Mouse (Mus musculus): Measurements from ENCODE around the gene Prrg3. TPM values are rescaled to one million over a fixed set of nuclear protein-coding genes. Genes with fewer than 3 reads are reported as not detected.
A peak's percentile ranks its signal among the peaks of the same experiment; 100 is the strongest.
"Not testable (repeated sequence)": the region's sequence is repeated elsewhere in the genome, so short reads cannot be mapped to it uniquely, and the experiment has no call there.

The Prrg3 gene
- 4.2 and 9.7 TPM in 2 replicates for polyA plus RNA-seq (2014; fragmentation: Nextera tagmentation; extraction: Ambion mirVana)

GRCm38 (mm10) chrX:71962073-71963051, at the start of gene Prrg3:
TSS of gene Prrg3 (plus strand) at chrX:71962624.
- Histone ChIP-seq H3K4me1 (ENCODE audit: control insufficient read depth, insufficient read depth, low read length) (no peaks in the 10 kb centered on the region), H3K9ac (ENCODE audit: low read depth, low read length) (peak within 1 kb of the TSS; percentile 59), H3K4me3 (ENCODE audit: low read length) (peak within 1 kb of the TSS; percentile 48), H3K36me3 (ENCODE audit: control insufficient read depth, insufficient read depth, low read length) (no peaks in the 10 kb centered on the region), H3K27me3 (ENCODE audit: control insufficient read depth, insufficient read depth, low read length) (0 out of 2 replicates have a peak, but pooled peaks cover 3% of the 10 kb centered on the region), H3K27ac (ENCODE audit: low read depth, low read length) (no peak within 1 kb of the TSS), H3K9me3 (ENCODE audit: control insufficient read depth, low read length) (no peaks in the 10 kb centered on the region), H3K4me2 (replicated peaks; ENCODE audit: low read depth, low read length) (peak within 1 kb of the TSS; percentile 68)
- 42% methylated on average over 56 of the region's 72 CpGs for WGBS
- ATAC-seq (ENCODE audit: low FRiP score, low TSS enrichment) = peak; percentile 97

- Histone ChIP-seq H3K36me3 (ENCODE audit: control insufficient read depth, insufficient read depth, low read length) (no peaks in the 10 kb centered on the region), H3K4me3 (ENCODE audit: low read length) (no peak overlapping the region), H3K4me2 (replicated peaks; ENCODE audit: low read depth, low read length) (no peak overlapping the region), H3K27ac (ENCODE audit: low read depth, low read length) (no peak overlapping the region), H3K4me1 (ENCODE audit: control insufficient read depth, insufficient read depth, low read length) (no peaks in the 10 kb centered on the region), H3K9ac (ENCODE audit: low read depth, low read length) (no peak overlapping the region), H3K27me3 (ENCODE audit: control insufficient read depth, insufficient read depth, low read length) (no peaks in the 10 kb centered on the region), H3K9me3 (ENCODE audit: control insufficient read depth, low read length) (no peaks in the 10 kb centered on the region)
- ATAC-seq (ENCODE audit: low FRiP score, low TSS enrichment) = no peak
- 30% methylated on average over 3 of the region's 3 CpGs for WGBS
Observed at GRCm38 (mm10) chrX:71946631-71947030, 15.8 kb upstream of the Prrg3 start.

GRCm38 (mm10) chrX:71958366-71958765, 4.1 kb upstream of the Prrg3 start:
- Histone ChIP-seq H3K4me3 (ENCODE audit: low read length) (no peak overlapping the region), H3K36me3 (ENCODE audit: control insufficient read depth, insufficient read depth, low read length) (no peaks in the 10 kb centered on the region), H3K27me3 (ENCODE audit: control insufficient read depth, insufficient read depth, low read length) (0 out of 2 replicates have a peak, but pooled peaks cover 3% of the 10 kb centered on the region), H3K9me3 (ENCODE audit: control insufficient read depth, low read length) (no peaks in the 10 kb centered on the region), H3K9ac (ENCODE audit: low read depth, low read length) (no peak overlapping the region), H3K4me2 (replicated peaks; ENCODE audit: low read depth, low read length) (no peak overlapping the region), H3K27ac (ENCODE audit: low read depth, low read length) (no peak overlapping the region), H3K4me1 (ENCODE audit: control insufficient read depth, insufficient read depth, low read length) (no peaks in the 10 kb centered on the region)
- ATAC-seq (ENCODE audit: low FRiP score, low TSS enrichment) = no peak

GRCm38 (mm10) chrX:71963275-71963912, 970 bp downstream of the Prrg3 start:
- H3K9me3 ChIP-seq (ENCODE audit: control insufficient read depth, low read length) = no peaks in the 10 kb centered on the region
- H3K4me1 ChIP-seq (ENCODE audit: control insufficient read depth, insufficient read depth, low read length) = no peaks in the 10 kb centered on the region
- peak; percentile 17; the same call in 1 of the 2 replicates for ATAC-seq (ENCODE audit: low FRiP score, low TSS enrichment)
- no peaks in the 10 kb centered on the region for H3K36me3 ChIP-seq (ENCODE audit: control insufficient read depth, insufficient read depth, low read length)
- peak overlapping the region; percentile 59; the same call in 1 of the 2 replicates for H3K9ac ChIP-seq (ENCODE audit: low read depth, low read length)
- H3K27ac ChIP-seq (ENCODE audit: low read depth, low read length) = no peak overlapping the region
- H3K27me3 ChIP-seq (ENCODE audit: control insufficient read depth, insufficient read depth, low read length) = 0 out of 2 replicates have a peak, but pooled peaks cover 3% of the 10 kb centered on the region
- peak overlapping the region; percentile 48 for H3K4me3 ChIP-seq (ENCODE audit: low read length)
- peak overlapping the region; percentile 68 for H3K4me2 ChIP-seq (replicated peaks; ENCODE audit: low read depth, low read length)
- WGBS = 44% methylated on average over 9 of the region's 9 CpGs

GRCm38 (mm10) chrX:71968216-71968615, 5.8 kb downstream of the Prrg3 start:
- Histone ChIP-seq H3K4me2 (replicated peaks; ENCODE audit: low read depth, low read length) (no peak overlapping the region), H3K36me3 (ENCODE audit: control insufficient read depth, insufficient read depth, low read length) (no peaks in the 10 kb centered on the region), H3K4me3 (ENCODE audit: low read length) (no peak overlapping the region), H3K4me1 (ENCODE audit: control insufficient read depth, insufficient read depth, low read length) (no peaks in the 10 kb centered on the region), H3K9ac (ENCODE audit: low read depth, low read length) (no peak overlapping the region), H3K9me3 (ENCODE audit: control insufficient read depth, low read length) (no peaks in the 10 kb centered on the region), H3K27me3 (ENCODE audit: control insufficient read depth, insufficient read depth, low read length) (no peaks in the 10 kb centered on the region), H3K27ac (ENCODE audit: low read depth, low read length) (no peak overlapping the region)
- 88% methylated on average over 1 of the region's 1 CpGs for WGBS
- no peak for ATAC-seq (ENCODE audit: low FRiP score, low TSS enrichment)

GRCm38 (mm10) chrX:71968816-71969215, 6.4 kb downstream of the Prrg3 start:
- Histone ChIP-seq H3K4me1 (ENCODE audit: control insufficient read depth, insufficient read depth, low read length) (no peaks in the 10 kb centered on the region), H3K27me3 (ENCODE audit: control insufficient read depth, insufficient read depth, low read length) (no peaks in the 10 kb centered on the region), H3K4me2 (replicated peaks; ENCODE audit: low read depth, low read length) (no peak overlapping the region), H3K27ac (ENCODE audit: low read depth, low read length) (no peak overlapping the region), H3K36me3 (ENCODE audit: control insufficient read depth, insufficient read depth, low read length) (no peaks in the 10 kb centered on the region), H3K9ac (ENCODE audit: low read depth, low read length) (no peak overlapping the region), H3K4me3 (ENCODE audit: low read length) (no peak overlapping the region), H3K9me3 (ENCODE audit: control insufficient read depth, low read length) (no peaks in the 10 kb centered on the region)
- no peak for ATAC-seq (ENCODE audit: low FRiP score, low TSS enrichment)
- WGBS = 75% methylated on average over 6 of the region's 6 CpGs

GRCm38 (mm10) chrX:71971325-71971724, 8.9 kb downstream of the Prrg3 start:
- H3K36me3 ChIP-seq (ENCODE audit: control insufficient read depth, insufficient read depth, low read length) = no peaks in the 10 kb centered on the region
- H3K9me3 ChIP-seq (ENCODE audit: control insufficient read depth, low read length) = no peaks in the 10 kb centered on the region
- no peak overlapping the region for H3K27ac ChIP-seq (ENCODE audit: low read depth, low read length)
- H3K4me3 ChIP-seq (ENCODE audit: low read length) = no peak overlapping the region
- no peaks in the 10 kb centered on the region for H3K27me3 ChIP-seq (ENCODE audit: control insufficient read depth, insufficient read depth, low read length)
- 81% methylated on average over 5 of the region's 5 CpGs for WGBS
- H3K4me1 ChIP-seq (ENCODE audit: control insufficient read depth, insufficient read depth, low read length) = no peaks in the 10 kb centered on the region
- no peak overlapping the region for H3K9ac ChIP-seq (ENCODE audit: low read depth, low read length)
- ATAC-seq (ENCODE audit: low FRiP score, low TSS enrichment) = no peak
- H3K4me2 ChIP-seq (replicated peaks; ENCODE audit: low read depth, low read length) = no peak overlapping the region

- Histone ChIP-seq H3K27me3 (ENCODE audit: control insufficient read depth, insufficient read depth, low read length) (no peaks in the 10 kb centered on the region), H3K27ac (ENCODE audit: low read depth, low read length) (no peak within 1 kb of the TSS), H3K4me3 (ENCODE audit: low read length) (no peak within 1 kb of the TSS), H3K4me1 (ENCODE audit: control insufficient read depth, insufficient read depth, low read length) (no peaks in the 10 kb centered on the region), H3K9me3 (ENCODE audit: control insufficient read depth, low read length) (no peaks in the 10 kb centered on the region), H3K4me2 (replicated peaks; ENCODE audit: low read depth, low read length) (no peak within 1 kb of the TSS), H3K36me3 (ENCODE audit: control insufficient read depth, insufficient read depth, low read length) (no peaks in the 10 kb centered on the region), H3K9ac (ENCODE audit: low read depth, low read length) (no peak within 1 kb of the TSS)
- WGBS = 70% methylated on average over 2 of the region's 2 CpGs
- ATAC-seq (ENCODE audit: low FRiP score, low TSS enrichment) = no peak
Observed at GRCm38 (mm10) chrX:71972686-71973085, 10.3 kb downstream of the Prrg3 start, which contains the start of gene Fate1. TSS of gene Fate1 (plus strand) at chrX:71972986.

GRCm38 (mm10) chrX:71977681-71978080, 15.3 kb downstream of the Prrg3 start:
- ATAC-seq (ENCODE audit: low FRiP score, low TSS enrichment); H3K9me3 ChIP-seq (ENCODE audit: control insufficient read depth, low read length); H3K27me3 ChIP-seq (ENCODE audit: control insufficient read depth, insufficient read depth, low read length); H3K27ac ChIP-seq (ENCODE audit: low read depth, low read length); H3K9ac ChIP-seq (ENCODE audit: low read depth, low read length); H3K4me1 ChIP-seq (ENCODE audit: control insufficient read depth, insufficient read depth, low read length); H3K36me3 ChIP-seq (ENCODE audit: control insufficient read depth, insufficient read depth, low read length); H3K4me2 ChIP-seq (replicated peaks; ENCODE audit: low read depth, low read length); H3K4me3 ChIP-seq (ENCODE audit: low read length): not testable (repeated sequence)

Data from kidney, embryonic 14.5 days (tissue).